Mouse (Mus musculus) hindbrain, postnatal 0 days (tissue): ENCODE measurements around the gene Qprt. TPM values are rescaled to one million over a fixed set of nuclear protein-coding genes. Genes with fewer than 3 reads are reported as not detected.

Experiments used
- ATAC-seq: fragments of 200-750 bp; cut with Nextera tagmentation; 2 replicates; pipeline ENCODE4 v1.8.0; 2017; ENCODE audit warnings: mild to moderate bottlenecking, moderate TSS enrichment, moderate library complexity
- DNase-seq: peaks from one replicate; pipeline ENCODE4 v3.0.0-alpha.2; 2015; ENCODE audit warnings: low spot score
- H3K27ac ChIP-seq: fragments of 300-500 bp; sonication (generic); 2 replicates; pipeline ENCODE4 v1.5.1; 2014; ENCODE audit warnings: mild to moderate bottlenecking
- H3K27me3 ChIP-seq: fragments of 300-500 bp; sonication (generic); 2 replicates; pipeline ENCODE4 v1.6.1; 2014; ENCODE audit warnings: low read length, mixed read lengths; ENCODE audit not compliant: insufficient read depth
- H3K36me3 ChIP-seq: fragments of 300-500 bp; sonication (generic); 2 replicates; pipeline ENCODE4 v1.6.1; 2014; ENCODE audit warnings: low read length, mixed read lengths; ENCODE audit not compliant: insufficient read depth
- H3K4me1 ChIP-seq: fragments of 300-500 bp; sonication (generic); 2 replicates; pipeline ENCODE4 v1.6.1; 2014; ENCODE audit warnings: antibody characterized with exemption, low read length, mixed read lengths; ENCODE audit not compliant: insufficient read depth
- H3K4me2 ChIP-seq: fragments of 300-500 bp; sonication (generic); 2 replicates; pipeline ENCODE4 v1.6.1; 2014; ENCODE audit warnings: low read depth, mild to moderate bottlenecking, low read length, moderate library complexity, mixed read lengths
- H3K4me3 ChIP-seq: fragments of 300-500 bp; sonication (generic); 2 replicates; pipeline ENCODE4 v1.5.1; 2014; ENCODE audit warnings: low read length
- H3K9ac ChIP-seq: fragments of 300-500 bp; sonication (generic); replicated peaks from 2 replicates; pipeline ENCODE4 v1.6.1; 2014; ENCODE audit warnings: mild to moderate bottlenecking, low read length, moderate library complexity, mixed read lengths
- H3K9me3 ChIP-seq: fragments of 300-500 bp; sonication (generic); 2 replicates; pipeline ENCODE4 v1.6.1; 2016; ENCODE audit warnings: low read length, mixed read lengths
- CTCF ChIP-seq: IDR thresholded peaks from 2 replicates; pipeline ENCODE4 v1.5.1; 2016; ENCODE audit warnings: antibody characterized with exemption, control low read depth, low read depth
- WGBS: fragments of 180-500 bp; shearing (Covaris S2); extraction: QIAGEN DNeasy Blood & Tissue Kit; methylation state at CpG from one replicate; pipeline ENCODE4 v1.1.7; 2014; 5-methylcytosine and 5-hydroxymethylcytosine counted together
- polyA plus RNA-seq: library from polyadenylated mRNA; unstranded; fragments of >200 nt; fragmentation: Nextera tagmentation; extraction: Ambion mirVana; gene quantifications from 2 replicates; pipeline ENCODE4 v1.2.1, GENCODE M21; 2015
- total RNA-seq: library from RNA; depleted of rRNA; stranded (reverse); fragments of >200 nt; gene quantifications from 2 replicates; pipeline ENCODE4 v1.2.3, GENCODE M21; 2014; rRNA removed

The Qprt gene
- total and polyA plus RNA-seq, 2 experiments from 2014 or later, result 1.0 to 1.8 TPM

DNA sequence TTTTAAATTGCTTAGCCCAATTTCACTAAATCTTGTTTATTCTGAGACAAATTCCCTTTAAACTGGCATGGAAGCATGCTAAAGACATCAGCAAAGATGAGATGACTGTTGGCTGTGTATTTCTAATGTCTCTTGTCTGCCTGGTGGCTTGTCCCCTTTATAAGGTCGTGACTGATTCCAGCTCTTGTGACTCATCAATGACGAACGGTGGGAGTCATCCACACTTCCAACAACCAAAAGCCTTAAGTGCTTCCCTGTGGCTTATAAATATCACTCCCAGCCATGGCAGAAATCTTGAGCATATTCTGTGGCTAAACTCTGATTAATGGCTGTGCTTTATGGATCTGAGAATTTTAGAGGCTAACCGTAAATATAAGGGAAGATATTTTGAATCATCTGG lies 55.7 kb downstream of the Qprt start:
- no peak for DNase-seq
- TF ChIP-seq CTCF, result no peak
- 78% methylated on average over 4 of the region's 4 CpGs for WGBS

DNA sequence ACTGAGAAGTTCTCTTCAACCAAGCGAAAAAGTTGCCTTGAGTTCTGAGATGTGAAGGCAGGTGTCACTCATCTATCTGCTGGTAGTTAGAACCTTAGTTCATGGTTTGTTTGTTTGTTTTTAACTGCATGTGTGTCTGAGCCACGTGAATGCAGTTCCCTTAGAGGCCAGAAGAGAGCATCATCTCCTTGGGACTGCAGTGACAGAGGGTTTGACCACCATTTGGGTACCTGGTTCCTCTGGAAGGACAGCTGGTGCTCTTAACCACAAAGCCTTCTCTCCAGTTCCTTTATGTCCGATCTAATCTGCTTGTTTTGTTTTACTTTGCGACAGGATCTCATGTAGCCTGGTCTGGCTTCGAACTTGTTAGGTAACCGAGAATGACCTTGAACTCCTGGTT lies 56.5 kb downstream of the Qprt start:
- WGBS, result 88% methylated on average over 6 of the region's 6 CpGs
- Histone ChIP-seq H3K9me3 (0 out of 2 replicates have a peak, but pooled peaks cover 2% of the 10 kb centered on the region), H3K27ac (no peak overlapping the region), H3K4me3 (no peak overlapping the region), H3K4me1 (no peaks in the 10 kb centered on the region), H3K36me3 (no peaks in the 10 kb centered on the region), H3K9ac (no peak overlapping the region), H3K27me3 (no peaks in the 10 kb centered on the region), H3K4me2 (no peak overlapping the region)
- ATAC-seq (no peak), DNase-seq (no peak)
- TF ChIP-seq CTCF, result no peak

More for the DNA sequence above, 55.7 kb downstream of the Qprt start:
- Histone ChIP-seq H3K9me3 (0 out of 2 replicates have a peak, but pooled peaks cover 2% of the 10 kb centered on the region), H3K27ac (no peak overlapping the region), H3K4me2 (no peak overlapping the region), H3K36me3 (no peaks in the 10 kb centered on the region), H3K27me3 (no peaks in the 10 kb centered on the region), H3K4me3 (no peak overlapping the region), H3K9ac (no peak overlapping the region), H3K4me1 (no peaks in the 10 kb centered on the region)
- ATAC-seq, result no peak

Other genes with a start within 250 kb of the Qprt start
- 140 and 143 TPM in 2 replicates for gene Taok2, start 237.5 kb downstream of the Qprt start, total RNA-seq
- 41.0 and 43.7 TPM in 2 replicates for gene Taok2, start 237.5 kb downstream of the Qprt start, polyA plus RNA-seq
- 45.9 and 47.0 TPM in 2 replicates for gene Tmem219, start 199.3 kb downstream of the Qprt start, total RNA-seq
- 35.1 and 39.1 TPM in 2 replicates for gene Tmem219, start 199.3 kb downstream of the Qprt start, polyA plus RNA-seq
- 113 and 128 TPM in 2 replicates for gene Kctd13, start 193.3 kb downstream of the Qprt start, total RNA-seq
- 124 and 129 TPM in 2 replicates for gene Kctd13, start 193.3 kb downstream of the Qprt start, polyA plus RNA-seq
- 35.7 and 58.1 TPM in 2 replicates for gene Asphd1, start 172.6 kb downstream of the Qprt start, total RNA-seq
- 15.9 and 16.0 TPM in 2 replicates for gene Asphd1, start 172.6 kb downstream of the Qprt start, polyA plus RNA-seq
- 253 and 282 TPM in 2 replicates for gene Sez6l2, start 171.7 kb downstream of the Qprt start, total RNA-seq
- 58.8 and 66.5 TPM in 2 replicates for gene Sez6l2, start 171.7 kb downstream of the Qprt start, polyA plus RNA-seq
- gene Cdipt, start 146.3 kb downstream of the Qprt start, total RNA-seq, result 203 and 240 TPM in 2 replicates
- gene Cdipt, start 146.3 kb downstream of the Qprt start, polyA plus RNA-seq, result 146 and 150 TPM in 2 replicates
- gene Cdiptos, start 146.1 kb downstream of the Qprt start, total RNA-seq, result 0.31 TPM in 1 of 2 replicates, not detected in the other
- 0.95 and 1.4 TPM in 2 replicates for gene Cdiptos, start 146.1 kb downstream of the Qprt start, polyA plus RNA-seq
- 6.5 and 6.9 TPM in 2 replicates for gene Mvp, start 107.6 kb downstream of the Qprt start, total RNA-seq
- gene Mvp, start 107.6 kb downstream of the Qprt start, polyA plus RNA-seq, result 5.5 and 5.8 TPM in 2 replicates
- 1.2 TPM in 1 of 2 replicates, not detected in the other for gene Pagr1b, start 105.7 kb downstream of the Qprt start, total RNA-seq
- 0.49 and 1.5 TPM in 2 replicates for gene Pagr1b, start 105.7 kb downstream of the Qprt start, polyA plus RNA-seq
- gene Pagr1a, start 104.9 kb downstream of the Qprt start, total RNA-seq, result 11.1 and 30.3 TPM in 2 replicates
- 31.2 and 48.6 TPM in 2 replicates for gene Pagr1a, start 104.9 kb downstream of the Qprt start, polyA plus RNA-seq
- 7.1 and 40.2 TPM in 2 replicates for gene Gm42742, start 101.1 kb downstream of the Qprt start, total RNA-seq
- gene Gm42742, start 101.1 kb downstream of the Qprt start, polyA plus RNA-seq, result 47.7 and 60.2 TPM in 2 replicates
- 138 and 144 TPM in 2 replicates for gene Prrt2, start 101.0 kb downstream of the Qprt start, total RNA-seq
- 79.0 and 99.9 TPM in 2 replicates for gene Prrt2, start 101.0 kb downstream of the Qprt start, polyA plus RNA-seq
- gene Maz, start 95.2 kb downstream of the Qprt start, total RNA-seq, result 222 and 237 TPM in 2 replicates
- 69.3 and 70.5 TPM in 2 replicates for gene Maz, start 95.2 kb downstream of the Qprt start, polyA plus RNA-seq
- 8.1 and 9.1 TPM in 2 replicates for gene Kif22, start 79.8 kb downstream of the Qprt start, total RNA-seq
- 24.5 and 29.3 TPM in 2 replicates for gene Kif22, start 79.8 kb downstream of the Qprt start, polyA plus RNA-seq
- not detected in 2 replicates for gene Zg16, start 34.9 kb downstream of the Qprt start, total RNA-seq
- gene Zg16, start 34.9 kb downstream of the Qprt start, polyA plus RNA-seq, result not detected in 2 replicates
- gene AI467606, start 30.9 kb downstream of the Qprt start, total RNA-seq, result 0.68 and 2.3 TPM in 2 replicates
- 1.0 and 1.1 TPM in 2 replicates for gene AI467606, start 30.9 kb downstream of the Qprt start, polyA plus RNA-seq
- gene Spn, start 15.6 kb upstream of the Qprt start, total RNA-seq, result 0.11 and 0.21 TPM in 2 replicates
- gene Spn, start 15.6 kb upstream of the Qprt start, polyA plus RNA-seq, result 0.05 and 0.09 TPM in 2 replicates
- gene Cd2bp2, start 73.8 kb upstream of the Qprt start, total RNA-seq, result 59.7 and 75.0 TPM in 2 replicates
- gene Cd2bp2, start 73.8 kb upstream of the Qprt start, polyA plus RNA-seq, result 57.0 and 62.3 TPM in 2 replicates
- gene Tbc1d10b, start 86.2 kb upstream of the Qprt start, total RNA-seq, result 68.6 and 69.4 TPM in 2 replicates
- 25.4 and 28.1 TPM in 2 replicates for gene Tbc1d10b, start 86.2 kb upstream of the Qprt start, polyA plus RNA-seq
- 15.5 TPM in 1 of 2 replicates, not detected in the other for gene Mylpf, start 86.7 kb upstream of the Qprt start, total RNA-seq
- gene Mylpf, start 86.7 kb upstream of the Qprt start, polyA plus RNA-seq, result 3.0 and 3.1 TPM in 2 replicates
- 41.0 and 43.3 TPM in 2 replicates for gene Zfp553, start 110.8 kb upstream of the Qprt start, total RNA-seq
- gene Zfp553, start 110.8 kb upstream of the Qprt start, polyA plus RNA-seq, result 31.7 and 33.9 TPM in 2 replicates
- 4.6 and 5.0 TPM in 2 replicates for gene Sept1, start 110.9 kb upstream of the Qprt start, total RNA-seq
- 3.8 and 5.2 TPM in 2 replicates for gene Sept1, start 110.9 kb upstream of the Qprt start, polyA plus RNA-seq
- 101 and 108 TPM in 2 replicates for gene Zfp771, start 122.0 kb upstream of the Qprt start, total RNA-seq
- gene Zfp771, start 122.0 kb upstream of the Qprt start, polyA plus RNA-seq, result 89.0 and 89.2 TPM in 2 replicates
- gene Dctpp1, start 138.5 kb upstream of the Qprt start, total RNA-seq, result 94.1 and 102 TPM in 2 replicates
- 112 and 119 TPM in 2 replicates for gene Dctpp1, start 138.5 kb upstream of the Qprt start, polyA plus RNA-seq
- gene Sephs2, start 151.8 kb upstream of the Qprt start, total RNA-seq, result 80.3 and 83.2 TPM in 2 replicates
- 79.9 and 83.9 TPM in 2 replicates for gene Sephs2, start 151.8 kb upstream of the Qprt start, polyA plus RNA-seq
- gene Itgal, start 174.0 kb upstream of the Qprt start, total RNA-seq, result 0.11 TPM in 1 of 2 replicates, not detected in the other
- gene Itgal, start 174.0 kb upstream of the Qprt start, polyA plus RNA-seq, result 0.10 and 0.26 TPM in 2 replicates
- 47.7 and 53.6 TPM in 2 replicates for gene Zfp768, start 223.4 kb upstream of the Qprt start, total RNA-seq
- gene Zfp768, start 223.4 kb upstream of the Qprt start, polyA plus RNA-seq, result 13.4 and 15.7 TPM in 2 replicates